Mouse (Mus musculus): Measurements from ENCODE around the gene Hdgfl1.

DNA sequence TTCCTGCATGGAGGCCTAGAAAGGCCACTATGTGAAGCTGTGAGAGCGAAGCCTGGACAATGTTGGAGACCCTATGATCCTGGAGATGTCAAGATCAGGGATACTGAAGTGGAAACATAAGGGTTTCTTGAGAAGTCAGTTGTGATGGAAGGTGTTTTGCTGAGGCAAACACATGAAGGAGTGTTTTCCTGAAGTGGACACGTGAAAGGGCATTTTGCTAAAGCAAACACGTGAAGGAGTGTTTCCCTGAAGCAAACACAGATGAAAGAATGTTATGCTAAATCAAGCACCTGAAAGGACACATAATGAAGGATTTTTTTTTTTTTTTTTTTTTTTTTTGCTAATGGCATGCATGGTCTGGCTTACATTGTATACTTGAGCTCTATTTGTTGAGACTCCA, 25.5 kb upstream of the Hdgfl1 start:
- no peak for TF ChIP-seq CTCF (IDR thresholded peaks at IDR 0.05; ENCODE audit: low read depth, low read length)
- TF ChIP-seq POLR2A (IDR thresholded peaks at IDR 0.05; ENCODE audit: borderline replicate concordance, low read depth, low read length) = no peak

All from bone marrow macrophage, adult 2 months (primary cell).